Mouse (Mus musculus): ENCODE measurements around the gene Susd6.
"Not testable (repeated sequence)": the region's sequence is repeated elsewhere in the genome, so short reads cannot be mapped to it uniquely, and the experiment has no call there.

Gene Susd6

DNA sequence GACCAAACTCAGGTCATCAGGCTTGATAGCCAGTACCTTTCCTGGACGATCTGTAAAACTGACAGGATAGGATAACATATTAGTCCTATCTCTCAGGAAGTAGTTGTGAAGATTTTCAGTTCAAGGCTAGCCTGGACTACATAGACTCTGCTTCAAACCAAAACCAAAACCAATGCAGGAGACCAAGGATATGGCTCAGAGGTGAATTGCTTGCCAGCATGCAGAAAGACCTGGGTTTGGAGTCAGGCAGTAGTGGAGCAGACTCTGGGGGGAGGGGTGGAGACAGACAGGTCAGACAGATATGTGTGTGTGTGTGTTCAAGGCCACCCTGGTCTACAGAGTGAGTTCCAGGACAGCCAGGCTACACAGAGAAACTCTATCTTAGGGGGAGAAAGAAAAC, 3.7 kb upstream of the Susd6 start:
- no peak for DNase-seq

DNA sequence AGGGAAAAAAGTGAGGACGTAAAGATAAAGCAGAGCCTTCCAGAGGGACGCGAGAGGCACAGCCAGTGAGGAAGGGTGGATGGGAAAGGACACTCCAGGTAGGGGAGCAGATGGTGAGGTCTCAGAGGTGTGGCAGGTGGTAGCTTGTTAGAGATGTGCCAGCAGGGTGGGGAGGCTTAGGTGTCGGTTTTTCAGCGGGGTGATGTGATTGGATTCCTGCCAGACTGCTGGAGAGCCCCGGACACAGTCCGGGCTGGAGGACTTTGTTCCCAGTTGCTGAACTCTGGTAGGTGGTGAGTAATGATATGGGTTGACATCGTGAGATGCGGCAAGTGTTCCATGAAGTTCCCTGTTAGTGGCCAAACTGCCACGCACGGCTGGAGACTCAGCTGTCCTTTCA, 2.7 kb upstream of the Susd6 start:
- peak; percentile 82 for DNase-seq

DNA sequence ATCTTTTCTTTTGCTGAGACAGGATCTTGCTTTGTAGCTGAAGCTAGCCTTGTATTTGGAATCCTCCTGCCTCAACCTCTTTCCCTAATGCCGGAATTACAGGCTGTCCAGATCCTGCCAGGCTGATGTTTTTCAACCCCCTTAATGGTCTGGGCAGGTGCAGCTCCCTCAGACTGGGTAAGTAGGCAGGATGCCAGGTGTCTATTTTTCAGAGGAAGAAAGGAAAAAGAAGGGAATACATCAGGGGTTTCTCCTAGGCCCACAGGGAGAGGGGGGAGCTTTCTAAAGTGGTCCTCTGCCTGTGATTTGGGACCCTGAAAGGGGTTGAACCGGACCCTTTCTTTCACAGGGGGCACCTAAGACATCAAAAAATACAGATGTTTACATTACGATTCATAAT, 2.1 kb upstream of the Susd6 start:
- DNase-seq = peak; percentile 57

DNA sequence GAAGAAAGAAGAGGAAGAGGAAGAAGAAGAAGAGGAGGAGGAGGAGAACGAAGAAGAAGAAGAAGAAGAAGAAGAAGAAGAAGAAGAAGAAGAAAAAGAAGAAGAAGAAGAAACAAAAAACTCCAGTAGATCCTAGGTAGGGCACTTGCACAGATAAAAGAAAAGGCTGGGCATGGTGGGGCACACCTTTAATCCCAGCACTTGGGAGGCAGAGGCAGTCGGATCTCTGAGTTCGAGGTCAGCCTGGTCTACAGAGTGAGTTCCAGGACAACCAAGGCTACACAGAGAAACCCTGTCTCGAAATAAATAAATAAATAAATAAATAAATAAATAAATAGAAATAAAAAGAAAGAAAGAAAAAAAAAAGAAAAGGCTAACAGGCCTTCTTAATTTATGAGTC, 1.0 kb upstream of the Susd6 start:
- DNase-seq = not testable (repeated sequence)

DNA sequence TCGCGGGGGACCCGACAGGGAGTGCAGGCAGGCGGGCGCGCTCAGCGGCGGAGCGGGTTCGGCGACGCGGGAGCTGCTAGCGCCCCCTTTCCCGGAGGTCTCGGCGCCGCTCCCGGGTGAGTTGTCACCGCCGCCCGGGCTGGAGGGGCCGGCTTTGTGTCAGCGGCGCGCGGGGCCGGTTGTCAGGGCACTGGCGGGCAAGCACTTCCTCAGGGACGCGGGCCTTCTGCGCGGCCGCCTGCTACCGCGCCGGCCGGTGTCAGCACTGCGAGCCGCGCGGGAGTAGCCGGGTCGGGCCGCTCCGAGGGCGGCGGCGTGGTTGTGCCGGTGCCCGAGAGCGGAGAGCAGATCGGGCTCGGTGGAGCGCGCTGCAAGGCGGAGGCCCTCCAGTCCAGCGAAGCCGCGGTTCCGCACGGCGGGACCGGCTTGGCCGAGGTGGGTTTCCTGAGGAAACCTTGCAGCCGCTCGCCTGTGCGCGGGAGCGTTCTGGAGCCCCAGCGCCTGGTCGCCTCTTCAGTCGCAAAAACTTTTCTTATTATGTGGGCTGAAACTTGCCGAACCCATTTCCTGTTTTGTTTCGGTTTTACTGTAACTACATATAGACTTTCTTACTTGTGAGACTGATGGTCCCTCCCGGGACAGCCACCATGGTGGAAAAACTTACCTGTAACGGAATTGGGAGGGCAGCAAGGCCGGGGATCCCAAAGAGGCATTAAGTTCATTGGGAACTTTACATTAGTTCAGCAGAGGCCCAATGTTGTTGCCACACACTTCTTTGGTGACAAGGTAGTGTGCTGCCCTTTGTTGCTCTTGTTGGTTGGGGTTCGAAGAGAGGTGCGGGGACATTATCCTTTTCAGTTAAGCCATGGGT, 625 bp downstream of the Susd6 start:
- DNase-seq = no peak

DNA sequence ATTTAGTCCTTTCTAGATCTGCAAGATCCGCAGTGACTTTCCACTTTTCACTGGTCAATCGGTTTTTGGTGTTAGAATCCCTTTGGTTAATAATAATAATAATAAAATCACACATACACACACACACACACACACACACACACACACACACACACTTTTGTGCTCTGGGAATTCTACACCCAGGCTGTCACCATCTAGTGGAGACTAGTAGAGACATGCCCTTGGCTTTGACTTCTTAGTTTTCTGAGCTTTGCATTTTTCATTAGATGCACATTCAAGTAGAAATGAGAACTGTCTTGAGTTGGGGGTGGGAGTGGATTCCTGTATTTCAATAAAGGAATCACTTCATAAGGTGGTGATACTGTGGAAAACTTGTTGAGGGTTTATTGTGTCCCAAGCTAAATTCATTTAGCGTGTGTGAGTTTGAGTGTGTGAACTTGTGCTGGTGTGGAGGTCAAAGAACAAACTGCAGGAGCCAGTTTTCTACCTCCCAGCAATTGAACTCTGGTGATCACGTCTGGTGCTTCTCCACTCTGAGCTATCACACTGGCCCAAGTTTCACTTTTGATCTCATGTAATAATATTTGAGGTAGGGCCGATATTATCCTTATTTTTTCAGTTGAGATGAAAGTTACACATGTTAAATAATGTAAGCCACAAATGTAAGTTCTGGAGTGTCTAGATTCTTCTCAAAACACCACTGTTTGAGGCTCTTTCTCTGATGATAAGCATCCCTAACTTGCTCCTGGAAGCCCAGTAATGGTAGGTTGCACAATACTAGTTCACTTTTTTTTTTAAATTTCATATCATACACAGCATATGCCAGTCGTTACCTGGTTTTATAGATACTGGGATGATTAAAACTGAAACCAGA, 1.5 kb downstream of the Susd6 start:
- DNase-seq = no peak

DNA sequence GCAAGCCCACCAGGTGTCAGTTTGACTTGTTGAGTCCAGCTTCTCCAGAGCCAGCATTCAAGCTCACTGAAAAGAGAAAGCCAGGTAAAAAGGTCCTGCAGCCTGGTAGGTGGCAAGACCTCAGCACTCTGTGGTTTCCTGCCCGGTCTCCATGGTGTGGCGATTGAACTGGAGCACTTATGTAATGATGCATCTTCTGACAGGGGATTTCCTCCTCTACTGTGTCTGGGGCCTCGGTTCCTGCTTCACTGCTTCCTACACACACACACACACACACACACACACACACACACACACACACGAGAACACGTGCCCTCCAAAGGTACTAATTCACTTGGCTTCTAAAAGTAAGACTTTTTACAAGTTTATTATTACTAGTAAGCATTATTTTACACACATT, 2.6 kb downstream of the Susd6 start:
- DNase-seq = peak; percentile 77

DNA sequence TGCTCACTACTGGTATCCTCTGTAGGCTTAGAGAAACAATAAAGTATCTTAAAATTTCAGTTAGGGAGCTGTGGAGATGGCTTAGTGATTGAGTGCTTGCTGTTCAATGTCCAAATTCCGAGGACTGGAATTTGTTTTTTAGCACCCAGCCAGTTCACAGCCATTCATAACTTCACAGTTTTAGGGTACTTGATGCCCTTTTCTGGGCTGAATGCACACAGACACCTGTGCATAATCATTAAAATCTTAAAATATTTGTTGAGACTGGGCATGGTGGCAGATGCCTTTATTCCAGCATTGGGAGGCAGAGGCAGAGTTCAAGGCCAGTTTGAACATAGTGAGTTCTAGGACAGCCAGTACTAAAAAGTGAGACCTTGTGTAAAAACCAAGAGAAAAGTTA, 3.2 kb downstream of the Susd6 start:
- no peak for DNase-seq

DNA sequence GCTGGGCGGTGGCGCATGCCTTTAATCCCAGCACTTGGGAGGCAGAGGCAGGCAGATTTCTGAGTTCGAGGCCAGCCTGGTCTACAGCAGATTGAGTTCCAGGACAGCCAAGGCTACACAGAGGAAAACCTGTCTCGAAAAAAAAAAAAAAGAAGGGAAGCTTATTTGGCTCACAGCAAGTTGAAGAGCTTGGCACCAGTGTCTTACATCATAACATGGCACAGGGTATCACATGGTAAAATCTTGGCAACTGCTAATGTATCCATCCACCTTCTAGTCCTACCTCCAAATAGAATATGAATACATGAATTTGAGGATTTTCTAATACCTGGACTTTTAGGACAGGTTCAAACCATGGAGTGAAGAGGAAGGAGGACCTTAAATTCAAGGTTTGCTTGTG, 4.2 kb downstream of the Susd6 start:
- DNase-seq = no peak

DNA sequence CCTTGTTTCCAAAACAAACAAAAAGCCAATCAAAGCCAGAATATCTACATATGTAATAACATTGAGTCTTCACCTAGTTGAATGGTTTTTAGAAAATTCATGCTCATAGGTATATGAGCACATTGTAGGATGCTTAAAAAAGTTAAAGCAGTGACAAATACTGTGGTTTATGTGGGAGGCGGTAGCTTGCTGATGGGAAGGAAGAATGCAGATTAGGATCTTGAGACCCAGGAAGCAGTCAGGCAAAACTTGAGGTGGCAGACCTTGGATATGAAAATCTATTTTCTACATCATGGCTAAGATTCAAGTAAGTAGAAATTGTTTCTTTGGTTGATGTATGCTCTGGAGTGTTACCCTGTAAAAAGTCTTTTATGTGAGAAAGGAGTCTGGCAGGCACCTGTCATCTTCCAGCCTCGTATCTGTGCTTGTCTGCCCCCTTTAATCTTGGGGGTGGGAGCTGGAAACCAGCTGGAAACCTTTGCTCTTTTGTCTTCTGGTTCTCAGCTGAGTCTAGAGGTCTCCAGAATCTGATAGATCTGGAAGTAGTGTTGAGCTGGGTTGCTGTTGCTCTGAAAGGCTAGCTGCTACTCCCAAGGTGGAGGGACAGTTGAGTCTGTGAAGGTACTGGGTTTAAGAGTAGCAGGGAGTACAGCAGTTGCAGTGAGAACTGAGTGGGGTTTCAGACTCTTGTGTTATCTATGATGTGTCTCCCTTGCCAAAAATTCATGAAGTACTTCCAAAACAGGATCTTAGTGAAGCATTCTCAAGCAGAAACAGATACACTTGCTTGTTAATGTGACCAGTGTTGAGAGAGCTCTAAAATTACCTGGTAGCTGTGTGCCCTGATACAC, 4.8 kb downstream of the Susd6 start:
- DNase-seq = no peak

DNA sequence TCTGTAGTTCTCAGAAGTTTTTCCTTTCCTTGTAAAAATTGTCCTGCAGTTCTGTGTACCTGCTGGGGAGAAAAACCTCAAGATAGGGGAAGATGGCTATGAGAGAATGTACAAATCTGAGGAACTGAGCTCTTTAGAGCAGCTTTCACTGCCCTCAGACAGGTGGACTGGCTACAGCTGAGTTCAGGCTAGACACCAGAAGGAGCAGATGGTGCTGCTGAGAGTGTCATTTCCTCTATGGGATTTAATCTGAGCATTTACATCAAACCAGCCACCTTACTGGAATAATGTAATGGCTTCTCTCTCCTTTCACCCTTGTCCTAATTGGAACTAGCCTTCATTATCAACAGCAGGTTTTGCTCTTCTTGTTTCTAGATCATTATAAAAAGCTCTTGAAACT, 8.0 kb downstream of the Susd6 start:
- peak; percentile 91 for DNase-seq

DNA sequence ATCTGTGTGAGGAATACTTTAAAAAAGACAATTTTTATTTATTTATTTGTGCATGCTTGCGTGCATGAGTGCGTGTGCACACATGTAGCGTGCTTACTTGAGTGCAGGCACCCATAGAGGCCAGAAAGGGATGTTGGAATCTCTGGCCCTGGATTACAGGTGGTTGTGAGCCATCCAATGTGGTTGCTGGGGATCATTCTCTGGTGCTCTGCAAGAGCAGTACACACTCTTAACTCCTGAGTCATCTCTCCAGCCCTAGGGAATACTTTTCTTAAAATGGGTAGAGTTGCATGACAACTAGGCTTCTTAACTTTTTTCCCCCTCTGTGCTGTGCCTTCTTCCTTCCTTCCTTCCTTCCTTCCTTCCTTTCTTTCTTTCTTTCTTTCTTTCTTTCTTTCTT, 9.8 kb downstream of the Susd6 start:
- DNase-seq = no peak

DNA sequence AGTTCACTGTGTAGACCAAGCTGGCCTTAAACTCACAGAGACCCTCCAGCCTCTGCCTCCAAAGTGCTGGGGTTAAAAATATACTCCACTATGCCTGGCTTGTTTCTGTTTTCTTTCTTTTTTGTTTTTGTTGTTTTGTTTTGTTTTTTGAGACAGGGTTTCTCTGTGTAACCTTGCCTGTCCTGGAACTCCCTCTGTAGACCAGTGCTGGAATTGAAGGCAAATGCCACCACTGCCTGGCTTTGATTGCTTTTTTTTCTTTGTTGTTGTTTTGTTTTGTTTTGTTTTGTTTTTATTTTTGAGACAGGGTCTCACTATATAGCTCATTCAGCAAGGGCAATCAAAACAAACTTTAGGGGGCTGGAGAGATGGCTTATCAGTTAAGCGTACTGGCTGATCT, 11.1 kb downstream of the Susd6 start:
- DNase-seq = no peak

DNA sequence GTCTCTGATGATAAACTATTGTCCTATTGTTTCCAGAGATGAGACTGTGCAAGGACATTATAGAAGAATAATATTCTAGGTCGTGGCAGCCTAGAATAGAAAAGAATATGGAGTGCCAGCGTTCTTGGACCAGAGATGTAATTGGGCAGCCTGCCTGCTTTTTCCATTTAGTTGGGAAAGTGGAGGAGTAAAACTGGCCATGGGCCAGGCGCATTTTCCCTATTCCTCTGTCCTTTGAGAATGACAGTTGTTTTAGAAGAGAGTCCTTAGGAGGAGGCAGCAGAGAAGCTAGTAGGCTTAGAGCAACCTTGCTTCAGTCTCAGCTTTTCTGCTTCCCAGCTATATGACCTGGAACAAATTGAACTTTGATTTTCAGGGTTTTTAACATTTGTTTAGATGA, 13.6 kb downstream of the Susd6 start:
- peak; percentile 83 for DNase-seq

DNA sequence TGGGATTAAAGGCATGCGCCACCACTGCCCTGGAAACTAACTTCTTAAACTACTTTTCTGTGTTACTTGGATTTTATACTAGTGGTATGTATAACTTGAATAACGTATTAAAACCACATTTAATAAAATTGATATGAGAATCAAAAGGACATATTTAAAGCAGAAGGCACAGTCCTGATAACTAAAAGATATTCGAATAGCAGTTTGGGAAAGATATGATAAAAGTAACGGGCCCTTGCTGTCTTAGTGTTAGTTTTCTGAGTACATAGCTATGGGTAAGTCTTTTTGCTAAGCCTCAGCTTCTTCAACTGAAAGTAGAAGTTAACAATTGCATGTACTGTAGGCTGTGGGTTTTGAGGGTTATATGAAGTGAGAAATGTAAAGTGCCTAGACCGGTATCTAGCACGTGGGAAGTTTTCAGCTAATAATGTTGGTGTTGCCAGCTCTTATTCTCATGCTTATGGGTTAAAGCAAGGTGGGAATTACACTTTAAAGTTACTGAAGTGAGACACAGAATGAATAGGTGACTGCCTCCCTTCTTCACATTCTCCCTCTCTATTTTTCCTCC, 14.6 kb downstream of the Susd6 start:
- DNase-seq = no peak

DNA sequence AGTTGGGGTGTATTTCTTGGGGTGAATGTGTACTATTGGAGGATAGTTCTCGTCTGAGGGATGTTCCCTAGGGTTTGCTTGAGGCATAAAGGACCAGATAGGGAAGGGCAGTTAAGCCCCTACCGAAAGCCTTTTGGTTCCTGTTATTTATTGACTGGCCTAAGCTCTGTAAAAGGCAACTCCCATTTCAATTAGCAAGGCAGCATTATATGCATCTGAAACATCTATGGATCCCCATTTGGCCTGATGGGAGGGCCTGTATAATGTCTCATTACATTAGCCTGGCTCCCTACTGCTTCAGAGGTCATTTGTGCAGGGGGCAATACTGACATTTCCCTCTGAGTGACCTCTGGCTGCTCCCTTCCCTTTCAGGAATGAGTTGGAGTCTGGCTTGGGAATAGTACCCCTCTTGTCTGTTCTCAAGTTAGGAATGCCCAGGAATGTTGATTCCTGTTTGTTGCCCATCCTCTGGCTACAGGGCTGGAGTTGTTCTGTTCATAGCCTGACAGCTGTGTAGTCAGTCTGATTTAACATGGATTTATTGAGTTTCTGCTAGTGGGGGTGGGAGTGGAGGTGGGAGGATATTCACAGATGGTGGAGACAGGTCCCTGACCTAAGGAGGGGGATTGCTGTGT, 17.3 kb downstream of the Susd6 start:
- DNase-seq = no peak

DNA sequence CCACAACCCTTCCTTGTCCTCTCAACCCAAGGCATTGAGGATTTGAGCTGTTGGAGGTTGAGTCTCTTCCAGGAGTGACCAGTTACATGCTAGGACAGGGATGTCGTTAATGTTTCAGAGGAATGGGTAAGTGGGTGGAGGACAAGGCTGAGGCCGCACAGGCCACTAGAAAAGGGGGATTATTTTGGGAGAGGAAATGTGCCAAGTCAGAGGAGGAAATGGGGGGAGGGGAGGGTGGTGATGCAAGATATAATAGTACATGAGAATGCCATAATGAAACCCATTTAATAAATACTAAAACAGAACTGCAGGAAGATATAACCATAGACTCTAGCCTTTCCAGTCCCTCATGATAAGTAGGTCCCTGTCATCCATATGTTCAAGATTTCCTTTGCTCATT, 19.7 kb downstream of the Susd6 start:
- no peak for DNase-seq

DNA sequence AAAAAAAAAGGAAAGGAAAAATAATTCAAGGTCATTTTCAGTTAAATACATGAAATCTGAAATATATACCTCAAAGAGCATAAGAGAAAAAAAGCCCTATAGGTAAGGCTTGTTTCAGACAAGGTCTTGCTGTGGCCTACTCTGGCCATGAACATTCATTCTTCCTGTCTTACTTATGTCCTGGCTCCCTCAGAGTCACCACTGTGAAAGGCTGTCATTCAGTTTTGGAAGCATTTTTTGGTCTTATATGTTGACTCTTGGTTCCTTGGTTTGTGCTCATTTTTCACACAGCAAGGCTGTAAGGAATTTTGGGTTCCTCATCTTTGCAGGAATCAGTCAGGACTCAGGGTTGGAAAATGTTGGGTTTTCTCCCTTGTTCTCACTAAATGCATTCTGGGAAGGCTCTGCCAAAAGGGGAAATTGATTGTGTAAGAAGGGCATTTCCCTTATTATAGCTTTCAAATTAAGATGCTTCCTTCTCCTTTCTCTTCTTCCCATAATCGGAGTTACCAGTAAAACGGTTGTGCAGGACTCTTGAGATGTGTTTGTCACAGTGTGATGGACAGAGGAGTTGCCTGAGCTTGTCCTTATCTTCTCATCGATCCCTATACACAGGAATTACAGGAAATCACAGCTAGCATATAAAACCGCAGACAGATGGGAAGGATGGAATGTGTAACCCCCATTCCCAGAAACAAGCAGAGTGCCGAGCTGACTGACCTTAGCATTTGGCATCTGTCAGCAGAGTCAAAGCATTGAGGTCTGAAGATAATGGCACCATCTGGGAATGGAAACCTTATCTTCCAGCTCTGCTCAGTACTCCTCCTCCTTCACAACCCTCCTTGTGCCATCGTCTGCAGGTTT, 21.6 kb downstream of the Susd6 start:
- no peak for DNase-seq

DNA sequence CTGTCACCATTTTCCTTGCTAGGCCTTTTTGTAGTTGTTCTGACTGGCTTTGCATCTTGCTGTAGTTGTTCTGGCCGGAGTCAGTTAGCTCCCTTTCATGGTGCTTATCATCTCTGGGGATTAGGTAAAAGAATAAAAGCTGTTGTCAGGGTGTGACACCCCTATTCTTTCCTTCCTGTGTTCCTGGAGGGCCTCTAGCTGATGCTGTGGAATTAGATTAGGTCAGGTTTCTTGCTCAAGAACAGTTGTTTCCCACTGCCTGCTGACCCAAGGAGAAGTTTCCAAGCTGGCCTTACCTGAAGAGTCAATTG, 22.2 kb downstream of the Susd6 start:
- no peak for DNase-seq

DNA sequence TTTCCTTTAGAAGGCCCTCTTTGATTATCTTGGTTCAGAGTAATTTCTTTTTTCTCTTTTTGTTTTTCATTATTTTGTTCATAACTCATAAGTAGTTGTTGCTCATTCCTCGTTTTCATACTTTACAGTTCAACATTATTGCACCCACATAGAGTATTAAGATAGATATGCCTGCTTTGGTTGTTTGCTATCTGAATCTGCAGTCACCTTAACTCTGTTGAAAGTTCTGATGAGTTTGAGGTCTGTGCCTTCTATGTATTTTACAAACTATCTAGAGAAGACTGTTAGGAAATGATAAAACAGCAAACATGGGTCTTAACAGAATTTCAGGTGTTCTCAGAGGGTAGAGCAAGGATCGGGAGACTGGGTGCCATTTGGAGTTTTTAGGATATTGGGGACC, 23.1 kb downstream of the Susd6 start:
- no peak for DNase-seq

DNA sequence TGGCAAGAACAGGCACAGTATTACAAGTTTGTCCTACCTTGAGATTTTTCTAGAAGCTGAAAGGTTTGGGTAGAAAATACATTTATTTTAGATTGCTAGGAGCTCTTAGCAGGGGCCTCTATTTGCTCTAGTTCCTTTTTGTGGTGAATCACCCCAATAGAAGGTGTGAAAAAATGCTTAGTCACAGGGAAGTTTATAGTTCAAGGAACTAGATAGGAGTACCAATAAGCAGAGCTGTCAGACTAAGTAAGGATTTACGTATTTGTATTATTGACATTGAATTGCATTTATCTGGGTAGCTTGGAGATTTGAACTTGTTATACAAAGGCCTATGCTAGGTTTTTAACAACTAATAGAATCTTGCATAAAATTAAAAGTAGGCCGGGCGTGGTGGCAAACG, 23.6 kb downstream of the Susd6 start:
- no peak for DNase-seq

DNA sequence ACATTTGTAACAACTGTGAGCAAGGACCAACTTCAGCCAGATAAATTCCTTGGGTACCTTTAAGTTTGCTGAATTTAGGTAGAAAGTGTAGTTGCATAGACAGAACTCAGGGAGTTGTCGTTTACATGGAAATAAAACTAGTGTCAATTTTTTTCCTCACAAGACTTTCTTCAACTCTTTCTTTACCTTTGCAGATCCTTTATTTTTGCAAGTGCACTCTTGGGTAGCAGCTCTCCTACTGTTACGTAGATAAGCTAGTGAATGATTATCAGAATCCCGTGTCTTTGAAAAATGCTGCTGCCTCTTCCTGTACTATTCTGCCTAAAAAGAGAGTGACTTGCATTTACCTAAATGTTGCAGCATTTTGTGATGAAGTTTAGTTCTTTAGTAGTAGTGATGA, 24.2 kb downstream of the Susd6 start:
- DNase-seq = no peak

All from cerebellum, adult 9-11 months (tissue).